Mouse (Mus musculus) brain, embryonic 14.5 days (tissue): ENCODE data around the gene Hist1h4b.

Experiments
- CTCF ChIP-seq: fragments of 200-500 bp; IDR thresholded peaks from 2 replicates; pipeline ENCODE4 v1.5.1; 2012; ENCODE audit warnings: inconsistent platforms, mild to moderate bottlenecking, moderate library complexity, borderline replicate concordance; ENCODE audit not compliant: insufficient read depth, insufficient read length; ENCODE audit errors: extremely low read depth
- POLR2A ChIP-seq: fragments of 200-500 bp; IDR thresholded peaks from 2 replicates; pipeline ENCODE4 v1.6.1; 2012; ENCODE audit warnings: mild to moderate bottlenecking, inconsistent platforms, borderline replicate concordance; ENCODE audit not compliant: poor library complexity, insufficient read depth, insufficient read length, severe bottlenecking; ENCODE audit errors: extremely low read depth

GRCm38 (mm10) chr13:23768834-23769397 is 12.1 kb downstream of the Hist1h4b start:
- TF ChIP-seq CTCF (no peak), POLR2A (no peak)
